Mouse (Mus musculus): Measurements from ENCODE around the gene Cel.

- TF ChIP-seq CTCF (IDR thresholded peaks at IDR 0.05 in 2 of 3, conservative IDR thresholded peaks at IDR 0.05 in 1 of 3; ENCODE audit: control insufficient read depth in 1 of 3, insufficient read depth in 1 of 3, low read depth in 2 of 3, low read length in 3 of 3, poor library complexity in 1 of 3, severe bottlenecking in 1 of 3) (no peak), MAZ (IDR thresholded peaks at IDR 0.05; ENCODE audit: low read depth, low read length) (no peak), POLR2A (IDR thresholded peaks at IDR 0.05; ENCODE audit: control insufficient read depth in 1 of 2, insufficient read depth in 1 of 2, low read depth in 1 of 2, low read length in 2 of 2, poor library complexity in 1 of 2) (no peak), POLR2AphosphoS2 (IDR thresholded peaks at IDR 0.05; ENCODE audit: low read length) (no peak), ZC3H11A (IDR thresholded peaks at IDR 0.05; ENCODE audit: low read depth, low read length) (no peak), SIN3A (IDR thresholded peaks at IDR 0.05; ENCODE audit: low read length) (no peak), RAD21 (IDR thresholded peaks at IDR 0.05; ENCODE audit: low read depth, low read length) (no peak)
Observed at GRCm38 (mm10) chr2:28521571-28522151, 41.5 kb downstream of the Cel start.
